Mouse (Mus musculus): ENCODE measurements around the gene Myo10. TPM values are rescaled to one million over a fixed set of nuclear protein-coding genes. Genes with fewer than 3 reads are reported as not detected.

The Myo10 gene
- polyA plus RNA-seq, 1 experiment from 2014 or later: 24.4 TPM

GRCm38 (mm10) chr15:25764653-25765352 is 142.5 kb downstream of the Myo10 start:
- ATAC-seq (ENCODE audit: low FRiP score) (no peak), DNase-seq (ENCODE audit: low spot score) (no peak)
- 60% methylated on average over 13 of the region's 13 CpGs for WGBS
- no peak overlapping the region for H3K4me3 ChIP-seq (replicated peaks; ENCODE audit: low read length)
- H3K36me3 ChIP-seq (replicated peaks; ENCODE audit: control insufficient read depth, insufficient read depth): no peaks in the 10 kb centered on the region
- no peaks in the 10 kb centered on the region for H3K9me3 ChIP-seq (ENCODE audit: control insufficient read depth, low read length)
- no peak overlapping the region for H3K9ac ChIP-seq
- H3K4me1 ChIP-seq (replicated peaks; ENCODE audit: control insufficient read depth, insufficient read depth, low read length): peaks cover 52% of the 10 kb centered on the region
- no peak overlapping the region for H3K27ac ChIP-seq
- H3K27me3 ChIP-seq (ENCODE audit: control insufficient read depth, insufficient read depth, low read length): no peaks in the 10 kb centered on the region
- no peak overlapping the region for H3K4me2 ChIP-seq (replicated peaks)

DNA sequence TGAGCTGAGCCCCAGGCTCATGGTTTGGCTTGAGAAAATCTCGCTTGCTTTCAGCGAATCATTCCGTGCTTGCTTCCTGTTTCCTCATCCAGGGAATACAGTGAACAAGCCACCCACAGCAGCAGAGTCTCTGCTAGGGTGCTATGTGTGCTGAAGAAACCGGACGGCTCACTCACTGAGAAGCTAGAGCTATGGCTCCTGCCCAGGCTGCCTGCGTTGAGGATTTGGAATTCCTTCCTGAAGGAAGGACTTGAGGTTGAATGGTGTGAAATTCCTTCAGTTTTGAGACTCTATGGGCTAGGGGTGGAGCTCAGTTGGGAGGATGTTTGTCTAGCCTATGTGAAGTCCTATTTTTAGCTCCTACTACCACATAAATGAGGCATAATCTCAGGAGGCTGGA is 145.5 kb downstream of the Myo10 start:
- Histone ChIP-seq H3K9ac (no peak overlapping the region), H3K4me3 (replicated peaks; ENCODE audit: low read length) (no peak overlapping the region), H3K36me3 (replicated peaks; ENCODE audit: control insufficient read depth, insufficient read depth) (no peaks in the 10 kb centered on the region), H3K27me3 (ENCODE audit: control insufficient read depth, insufficient read depth, low read length) (no peaks in the 10 kb centered on the region), H3K27ac (peak overlapping the region; percentile 27; the same call in 1 of the 2 replicates), H3K9me3 (ENCODE audit: control insufficient read depth, low read length) (no peaks in the 10 kb centered on the region), H3K4me2 (replicated peaks) (no peak overlapping the region), H3K4me1 (replicated peaks; ENCODE audit: control insufficient read depth, insufficient read depth, low read length) (peaks cover 35% of the 10 kb centered on the region)
- ATAC-seq (ENCODE audit: low FRiP score) (no peak), DNase-seq (ENCODE audit: low spot score) (no peak)
- WGBS: 70% methylated on average over 6 of the region's 6 CpGs

DNA sequence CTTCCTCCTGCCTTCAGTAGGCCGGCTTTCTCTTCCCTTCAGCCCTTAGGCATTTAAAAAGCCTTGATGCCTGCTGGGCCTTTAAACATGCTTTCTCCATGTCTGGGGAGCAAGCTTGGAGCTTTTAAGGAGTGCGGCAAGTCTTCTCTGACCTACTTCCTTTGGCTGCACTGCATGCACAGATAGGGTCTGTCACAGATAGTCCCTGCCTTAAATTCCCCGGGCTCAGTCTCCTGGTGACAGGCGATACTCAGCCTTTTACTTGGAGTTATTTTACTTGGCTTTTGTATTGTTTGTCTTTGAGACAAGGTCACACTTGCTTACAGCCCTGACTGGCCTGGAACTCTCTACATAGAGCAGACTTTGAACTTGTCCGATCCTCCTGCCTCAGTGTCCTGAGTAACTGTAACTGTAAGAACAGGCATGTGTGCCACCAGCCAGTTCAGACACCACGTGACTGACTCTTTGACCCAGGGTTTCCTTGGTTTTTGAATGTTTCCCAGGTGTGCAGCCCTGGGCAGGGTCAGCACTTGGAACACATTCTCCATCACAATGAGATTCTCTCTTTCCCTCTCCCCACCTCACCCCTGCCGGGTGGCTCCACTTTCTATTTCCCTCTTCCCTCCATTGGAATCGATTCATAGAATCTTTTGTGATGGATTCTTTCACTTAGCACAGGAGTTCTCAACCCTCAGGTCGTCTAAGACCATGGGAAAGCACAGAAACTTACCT is 147.4 kb downstream of the Myo10 start:
- Histone ChIP-seq H3K9me3 (ENCODE audit: control insufficient read depth, low read length) (no peaks in the 10 kb centered on the region), H3K4me2 (replicated peaks) (no peak overlapping the region), H3K9ac (no peak overlapping the region), H3K27ac (no peak overlapping the region), H3K27me3 (ENCODE audit: control insufficient read depth, insufficient read depth, low read length) (no peaks in the 10 kb centered on the region), H3K4me3 (replicated peaks; ENCODE audit: low read length) (no peak overlapping the region), H3K36me3 (replicated peaks; ENCODE audit: control insufficient read depth, insufficient read depth) (no peaks in the 10 kb centered on the region), H3K4me1 (replicated peaks; ENCODE audit: control insufficient read depth, insufficient read depth, low read length) (peaks cover 36% of the 10 kb centered on the region)
- no peak for DNase-seq (ENCODE audit: low spot score)
- 50% methylated on average over 9 of the region's 9 CpGs for WGBS
- no peak for ATAC-seq (ENCODE audit: low FRiP score)

DNA sequence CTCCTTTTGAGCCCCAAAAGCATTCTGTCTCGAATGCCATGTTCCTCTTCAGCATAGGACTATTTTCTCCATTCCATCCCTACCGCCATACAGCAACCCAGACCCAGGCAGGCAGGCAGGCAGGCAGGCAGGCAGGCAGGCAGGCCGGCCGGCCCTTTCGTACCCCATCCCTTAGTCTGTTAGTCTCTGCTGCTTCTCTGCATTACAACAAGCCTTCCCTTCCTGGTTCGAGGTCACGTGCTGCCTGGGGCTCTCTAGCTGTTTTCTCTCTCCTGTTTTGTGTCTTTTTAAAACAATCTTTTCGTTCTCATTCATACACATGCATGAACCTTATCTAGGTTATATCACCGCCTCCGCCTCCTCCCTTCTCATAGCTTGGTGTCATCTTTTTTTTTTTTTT is 149.5 kb downstream of the Myo10 start:
- no peak for ATAC-seq (ENCODE audit: low FRiP score)
- no peak for DNase-seq (ENCODE audit: low spot score)
- Histone ChIP-seq H3K9ac (no peak overlapping the region), H3K4me1 (replicated peaks; ENCODE audit: control insufficient read depth, insufficient read depth, low read length) (peaks cover 46% of the 10 kb centered on the region), H3K36me3 (replicated peaks; ENCODE audit: control insufficient read depth, insufficient read depth) (no peaks in the 10 kb centered on the region), H3K9me3 (ENCODE audit: control insufficient read depth, low read length) (no peaks in the 10 kb centered on the region), H3K4me3 (replicated peaks; ENCODE audit: low read length) (no peak overlapping the region), H3K27ac (no peak overlapping the region), H3K27me3 (ENCODE audit: control insufficient read depth, insufficient read depth, low read length) (no peaks in the 10 kb centered on the region), H3K4me2 (replicated peaks) (no peak overlapping the region)
- 88% methylated on average over 10 of the region's 10 CpGs for WGBS

DNA sequence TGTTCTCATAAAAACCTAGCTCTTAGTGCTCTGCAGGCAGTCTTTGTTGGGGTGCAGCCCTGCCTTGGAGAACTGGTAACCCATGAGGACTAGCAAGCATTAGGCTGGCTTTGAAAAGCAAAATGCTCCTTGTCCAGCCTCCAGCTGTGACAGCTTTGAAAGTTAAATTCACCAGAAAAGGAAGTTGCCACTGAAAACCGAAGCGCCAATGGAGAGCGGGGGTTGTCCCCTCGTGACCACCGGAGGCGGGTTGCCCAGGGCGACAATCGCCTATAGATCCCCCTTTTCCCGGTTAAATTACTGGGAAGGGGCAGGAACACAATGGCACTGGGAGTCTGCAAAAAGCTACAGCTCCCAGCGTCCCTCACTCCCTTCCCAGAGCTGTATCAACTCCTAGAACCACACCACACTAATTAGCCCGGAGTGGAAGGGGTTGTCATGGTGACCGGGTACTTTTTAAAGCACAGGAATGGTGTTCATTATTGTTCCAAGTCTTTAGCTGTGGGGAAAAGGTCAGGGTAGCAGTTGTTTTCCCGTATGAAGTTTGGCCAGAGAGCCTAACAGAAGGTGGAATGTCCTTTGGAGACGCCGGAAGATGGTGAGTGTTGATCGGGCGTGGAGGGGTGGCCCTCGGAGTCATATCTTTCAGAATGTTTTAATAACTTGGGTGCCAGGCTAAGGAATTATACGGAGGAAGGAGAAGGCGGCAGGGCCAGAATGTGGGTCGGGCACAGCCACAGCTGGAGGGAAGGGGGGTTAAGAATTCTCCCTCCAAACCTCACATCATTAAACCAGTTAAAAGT is 151.6 kb downstream of the Myo10 start:
- Histone ChIP-seq H3K27me3 (ENCODE audit: control insufficient read depth, insufficient read depth, low read length) (no peaks in the 10 kb centered on the region), H3K4me3 (replicated peaks; ENCODE audit: low read length) (peak overlapping the region; percentile 32), H3K4me1 (replicated peaks; ENCODE audit: control insufficient read depth, insufficient read depth, low read length) (peaks cover 35% of the 10 kb centered on the region), H3K9ac (peak overlapping the region; percentile 44), H3K4me2 (replicated peaks) (peak overlapping the region; percentile 50), H3K27ac (peak overlapping the region; percentile 75), H3K9me3 (ENCODE audit: control insufficient read depth, low read length) (no peaks in the 10 kb centered on the region), H3K36me3 (replicated peaks; ENCODE audit: control insufficient read depth, insufficient read depth) (peaks cover 4% of the 10 kb centered on the region; the same call in 1 of the 2 replicates)
- WGBS: under 1% methylated on average over 21 of the region's 21 CpGs
- peak; percentile 85 for ATAC-seq (ENCODE audit: low FRiP score)
- peak; percentile 77 for DNase-seq (ENCODE audit: low spot score)

DNA sequence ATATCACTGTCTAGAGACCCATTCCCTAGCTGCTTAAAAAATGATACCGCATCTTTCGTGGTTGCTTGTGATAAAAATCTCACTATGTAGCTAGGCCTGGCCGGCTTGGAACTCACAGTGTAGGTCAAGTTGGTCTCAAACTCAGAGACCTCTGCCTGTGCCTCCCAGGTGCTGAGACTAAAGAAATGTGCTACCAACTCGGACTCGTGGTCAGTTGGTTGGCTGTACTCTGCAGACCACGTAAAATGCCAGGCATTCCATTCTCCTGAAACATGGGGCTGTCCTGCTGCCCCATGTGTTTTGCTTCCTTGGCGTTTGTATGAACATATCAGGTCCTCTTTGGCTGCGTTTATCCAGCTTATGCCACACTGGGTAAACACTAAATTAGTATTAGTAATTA is 156.6 kb downstream of the Myo10 start:
- Histone ChIP-seq H3K4me3 (replicated peaks; ENCODE audit: low read length) (no peak overlapping the region), H3K27me3 (ENCODE audit: control insufficient read depth, insufficient read depth, low read length) (no peaks in the 10 kb centered on the region), H3K4me2 (replicated peaks) (no peak overlapping the region), H3K9ac (no peak overlapping the region), H3K4me1 (replicated peaks; ENCODE audit: control insufficient read depth, insufficient read depth, low read length) (peaks cover 24% of the 10 kb centered on the region), H3K36me3 (replicated peaks; ENCODE audit: control insufficient read depth, insufficient read depth) (peaks cover 16% of the 10 kb centered on the region), H3K27ac (no peak overlapping the region), H3K9me3 (ENCODE audit: control insufficient read depth, low read length) (no peaks in the 10 kb centered on the region)
- no peak for DNase-seq (ENCODE audit: low spot score)
- no peak for ATAC-seq (ENCODE audit: low FRiP score)
- WGBS: 71% methylated on average over 8 of the region's 8 CpGs

DNA sequence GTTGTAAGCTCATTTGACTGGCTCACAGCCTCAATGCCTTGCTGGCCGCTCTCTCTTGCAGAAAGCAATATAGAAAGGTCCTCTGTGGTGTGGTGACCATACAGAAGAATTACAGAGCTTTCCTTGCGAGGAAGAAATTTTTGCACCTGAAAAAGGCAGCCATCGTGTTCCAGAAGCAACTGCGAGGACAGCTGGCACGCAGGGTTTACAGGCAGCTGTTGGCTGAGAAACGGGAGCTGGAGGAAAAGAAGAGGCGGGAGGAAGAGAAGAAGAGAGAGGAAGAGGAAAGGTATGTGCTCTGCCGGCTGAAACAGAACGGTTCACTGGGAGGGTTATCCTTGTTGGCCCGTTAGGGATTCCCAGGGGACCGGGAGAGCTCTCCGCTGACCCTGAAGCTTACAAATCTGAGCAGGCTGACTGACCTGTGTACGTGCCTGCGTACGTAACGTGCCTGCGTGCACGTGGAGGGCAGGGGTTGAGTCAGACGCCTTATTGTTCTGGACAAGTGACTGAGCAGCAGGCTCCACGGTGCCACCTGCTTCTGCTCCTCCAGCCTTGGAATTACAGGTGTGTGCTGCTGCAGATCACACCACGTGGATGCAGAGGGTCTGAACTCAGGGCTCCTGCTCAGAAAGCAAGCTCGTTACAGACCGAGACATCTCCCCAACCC is 157.3 kb downstream of the Myo10 start:
- peaks cover 17% of the 10 kb centered on the region for H3K4me1 ChIP-seq (replicated peaks; ENCODE audit: control insufficient read depth, insufficient read depth, low read length)
- H3K27me3 ChIP-seq (ENCODE audit: control insufficient read depth, insufficient read depth, low read length): no peaks in the 10 kb centered on the region
- no peak for DNase-seq (ENCODE audit: low spot score)
- H3K9ac ChIP-seq: no peak overlapping the region
- no peak for ATAC-seq (ENCODE audit: low FRiP score)
- no peak overlapping the region for H3K27ac ChIP-seq
- WGBS: 67% methylated on average over 23 of the region's 23 CpGs
- no peaks in the 10 kb centered on the region for H3K9me3 ChIP-seq (ENCODE audit: control insufficient read depth, low read length)
- H3K4me2 ChIP-seq (replicated peaks): peak overlapping the region; percentile 0; the same call in 1 of the 2 replicates
- no peak overlapping the region for H3K4me3 ChIP-seq (replicated peaks; ENCODE audit: low read length)
- peaks cover 23% of the 10 kb centered on the region for H3K36me3 ChIP-seq (replicated peaks; ENCODE audit: control insufficient read depth, insufficient read depth)

- 87% methylated on average over 33 of the region's 33 CpGs for WGBS
- peaks cover 3% of the 10 kb centered on the region; the same call in 1 of the 2 replicates for H3K4me1 ChIP-seq (replicated peaks; ENCODE audit: control insufficient read depth, insufficient read depth, low read length)
- no peak overlapping the region for H3K4me3 ChIP-seq (replicated peaks; ENCODE audit: low read length)
- H3K9ac ChIP-seq: no peak overlapping the region
- no peaks in the 10 kb centered on the region for H3K27me3 ChIP-seq (ENCODE audit: control insufficient read depth, insufficient read depth, low read length)
- no peaks in the 10 kb centered on the region for H3K9me3 ChIP-seq (ENCODE audit: control insufficient read depth, low read length)
- H3K36me3 ChIP-seq (replicated peaks; ENCODE audit: control insufficient read depth, insufficient read depth): peaks cover 33% of the 10 kb centered on the region
- no peak for ATAC-seq (ENCODE audit: low FRiP score)
- no peak overlapping the region for H3K4me2 ChIP-seq (replicated peaks)
- no peak for DNase-seq (ENCODE audit: low spot score)
- no peak overlapping the region for H3K27ac ChIP-seq
Measured at GRCm38 (mm10) chr15:25781053-25781452, 158.7 kb downstream of the Myo10 start.
